In genomic region chr8:78913823-78914222, GRCm38 (mm10) we compare ENCODE assay signal across 24 mouse cellular contexts.
"Had no signal": no experiment of that assay in that cellular context is flagged by ENCODE, and none has a peak within 500 bp of the region (broad histone marks: within the 10 kb centered on the region; RNA-seq: fewer than 3 reads in every experiment).

No protein-coding gene starts in this region.

- H3K4me3 ChIP-seq: embryonic facial prominence, embryonic 10.5 days; embryonic facial prominence, embryonic 12.5 days; embryonic facial prominence, embryonic 13.5 days; embryonic facial prominence, embryonic 15.5 days; erythroblast, embryonic 14.5 days; forebrain, embryonic 10.5 days; forebrain, embryonic 12.5 days; forebrain, embryonic 13.5 days; forebrain, embryonic 15.5 days; heart, adult 2 months; heart, embryonic 10.5 days had no signal

- H3K27me3 ChIP-seq: embryonic facial prominence, embryonic 12.5 days; embryonic facial prominence, embryonic 13.5 days; embryonic facial prominence, embryonic 15.5 days; forebrain, embryonic 12.5 days; forebrain, embryonic 13.5 days; forebrain, embryonic 15.5 days had no signal

- H3K27ac ChIP-seq: embryonic facial prominence, embryonic 10.5 days; embryonic facial prominence, embryonic 12.5 days; embryonic facial prominence, embryonic 13.5 days; embryonic facial prominence, embryonic 15.5 days; forebrain, embryonic 10.5 days; forebrain, embryonic 12.5 days; forebrain, embryonic 13.5 days; forebrain, embryonic 15.5 days; heart, adult 2 months; heart, embryonic 10.5 days had no signal

- DNase-seq: cerebellum, adult 9-10 months; cerebellum, adult 9-11 months; cerebellum, postnatal 10 days; cerebellum, postnatal 14 days; cerebellum, postnatal 25 days; cerebellum, postnatal 36 days; embryo, embryonic 11 days; forebrain, postnatal 0 days; gastrocnemius, postnatal 10 days; gastrocnemius, postnatal 14 days; gastrocnemius, postnatal 25 days; gastrocnemius, postnatal 36 days; heart, adult 18-20 months; heart, adult 2 months had no signal

- H3K36me3 ChIP-seq: embryonic facial prominence, embryonic 10.5 days; embryonic facial prominence, embryonic 12.5 days; embryonic facial prominence, embryonic 13.5 days; embryonic facial prominence, embryonic 15.5 days; forebrain, embryonic 10.5 days; forebrain, embryonic 12.5 days; forebrain, embryonic 15.5 days; heart, embryonic 10.5 days had no signal

- H3K9me3 ChIP-seq: embryonic facial prominence, embryonic 10.5 days; embryonic facial prominence, embryonic 12.5 days; embryonic facial prominence, embryonic 13.5 days; embryonic facial prominence, embryonic 15.5 days; forebrain, embryonic 10.5 days; forebrain, embryonic 13.5 days; forebrain, embryonic 15.5 days; heart, embryonic 10.5 days had no signal

- H3K4me2 ChIP-seq: embryonic facial prominence, embryonic 12.5 days; embryonic facial prominence, embryonic 13.5 days; embryonic facial prominence, embryonic 15.5 days; forebrain, embryonic 12.5 days; forebrain, embryonic 13.5 days; forebrain, embryonic 15.5 days had no signal

- H3K4me1 ChIP-seq: embryonic facial prominence, embryonic 10.5 days; embryonic facial prominence, embryonic 12.5 days; embryonic facial prominence, embryonic 13.5 days; embryonic facial prominence, embryonic 15.5 days; forebrain, embryonic 10.5 days; forebrain, embryonic 12.5 days; forebrain, embryonic 13.5 days; forebrain, embryonic 15.5 days; heart, embryonic 10.5 days had no signal

- H3K9ac ChIP-seq: embryonic facial prominence, embryonic 12.5 days; embryonic facial prominence, embryonic 13.5 days; embryonic facial prominence, embryonic 15.5 days; forebrain, embryonic 12.5 days; forebrain, embryonic 13.5 days; forebrain, embryonic 15.5 days; forebrain, postnatal 0 days had no signal
